Mouse (Mus musculus) liver, adult 2 months (tissue): ENCODE data around the gene Zfp750.

ENCODE experiments used
- CTCF ChIP-seq: fragments of 200-500 bp; IDR thresholded peaks from 2 replicates; pipeline ENCODE4 v1.5.1; 2011; ENCODE audit warnings: low read depth, low read length, control low read depth
- POLR2A ChIP-seq: fragments of 200-500 bp; IDR thresholded peaks from 2 replicates; pipeline ENCODE4 v1.6.1; 2011; ENCODE audit warnings: low read length, control low read depth; ENCODE audit not compliant: insufficient read depth; ENCODE audit errors: extremely low read depth

DNA sequence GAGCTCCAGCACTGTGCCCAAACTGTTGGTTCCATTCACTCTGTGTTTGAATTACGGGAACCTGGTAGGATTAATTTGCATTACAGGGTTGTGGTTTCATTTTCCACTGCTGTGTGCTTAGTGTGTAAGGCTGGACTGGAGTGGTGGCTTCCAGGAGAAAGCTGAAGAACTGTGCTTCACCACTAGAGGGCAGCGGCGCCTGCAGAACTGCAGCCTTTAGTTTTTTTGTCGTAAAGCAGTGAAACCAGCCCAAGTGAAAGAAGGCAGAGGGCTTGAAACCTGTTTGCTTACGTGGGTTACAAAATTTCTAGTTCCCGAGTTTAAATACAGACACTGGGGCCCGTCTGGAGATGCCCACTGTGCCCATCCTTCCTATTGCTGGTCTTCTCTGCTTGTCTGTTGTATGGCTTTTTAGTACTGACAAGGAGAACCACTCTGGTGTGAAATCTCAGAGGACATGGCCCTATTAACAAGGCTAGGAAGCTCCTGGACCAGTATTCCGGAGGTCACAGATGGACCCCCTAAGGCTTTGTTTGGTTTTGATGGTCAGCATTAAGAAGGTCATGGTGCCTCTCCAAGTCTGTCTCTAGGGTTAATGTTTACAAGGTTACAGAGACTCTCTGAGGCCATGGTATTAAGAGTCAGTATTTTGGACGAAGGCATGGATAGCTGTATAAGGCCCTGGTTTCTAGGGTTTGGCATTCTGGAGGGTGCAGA is 43.3 kb downstream of the Zfp750 start:
- peak; percentile 91 for TF ChIP-seq CTCF
- TF ChIP-seq POLR2A, result no peak
